Mouse (Mus musculus) midbrain, postnatal 0 days (tissue): ENCODE data around the gene Clpb. TPM values are rescaled to one million over a fixed set of nuclear protein-coding genes. Genes with fewer than 3 reads are reported as not detected.

Experiments used
- ATAC-seq: fragments of 200-750 bp; cut with Nextera tagmentation; 2 replicates; pipeline ENCODE4 v1.8.0; 2017; ENCODE audit warnings: moderate number of reproducible peaks, mild to moderate bottlenecking, moderate TSS enrichment, moderate library complexity; ENCODE audit not compliant: low FRiP score
- DNase-seq: peaks from one replicate; pipeline ENCODE4 v3.0.0-alpha.2; 2015; ENCODE audit warnings: low spot score
- H3K27ac ChIP-seq: fragments of 300-500 bp; sonication (generic); 2 replicates; pipeline ENCODE4 v1.5.1; 2014; ENCODE audit warnings: low read depth, mild to moderate bottlenecking, low read length, mixed read lengths
- H3K27me3 ChIP-seq: fragments of 300-500 bp; sonication (generic); 2 replicates; pipeline ENCODE4 v1.6.1; 2014; ENCODE audit warnings: low read length, control low read depth, mixed read lengths; ENCODE audit not compliant: insufficient read depth
- H3K36me3 ChIP-seq: fragments of 300-500 bp; sonication (generic); 2 replicates; pipeline ENCODE4 v1.6.1; 2014; ENCODE audit warnings: low read length, control low read depth, mixed read lengths; ENCODE audit not compliant: insufficient read depth
- H3K4me1 ChIP-seq: fragments of 300-500 bp; sonication (generic); 2 replicates; pipeline ENCODE4 v1.6.1; 2014; ENCODE audit warnings: mild to moderate bottlenecking, control low read depth, antibody characterized with exemption, low read length, mixed read lengths; ENCODE audit not compliant: insufficient read depth
- H3K4me2 ChIP-seq: fragments of 300-500 bp; sonication (generic); 2 replicates; pipeline ENCODE4 v1.6.1; 2014; ENCODE audit warnings: low read depth, mild to moderate bottlenecking, low read length, mixed read lengths; ENCODE audit not compliant: poor library complexity, severe bottlenecking
- H3K4me3 ChIP-seq: fragments of 300-500 bp; sonication (generic); 2 replicates; pipeline ENCODE4 v1.5.1; 2014; ENCODE audit warnings: low read depth, mild to moderate bottlenecking, low read length, moderate library complexity
- H3K9ac ChIP-seq: fragments of 300-500 bp; sonication (generic); replicated peaks from 2 replicates; pipeline ENCODE4 v1.6.1; 2014; ENCODE audit warnings: mild to moderate bottlenecking, low read length, moderate library complexity, mixed read lengths; ENCODE audit not compliant: poor library complexity, severe bottlenecking
- H3K9me3 ChIP-seq: fragments of 300-500 bp; sonication (generic); 2 replicates; pipeline ENCODE4 v1.6.1; 2016; ENCODE audit warnings: low read length, control low read depth
- CTCF ChIP-seq: IDR thresholded peaks from 2 replicates; pipeline ENCODE4 v1.5.1; 2016; ENCODE audit warnings: antibody characterized with exemption, mild to moderate bottlenecking
- WGBS: fragments of 180-500 bp; shearing (Covaris S2); extraction: QIAGEN DNeasy Blood & Tissue Kit; methylation state at CpG from one replicate; pipeline ENCODE4 v1.1.7; 2014; 5-methylcytosine and 5-hydroxymethylcytosine counted together
- polyA plus RNA-seq: library from polyadenylated mRNA; unstranded; fragments of >200 nt; fragmentation: Nextera tagmentation; extraction: Ambion mirVana; gene quantifications from 2 replicates; pipeline ENCODE4 v1.2.1, GENCODE M21; 2015
- total RNA-seq: library from RNA; depleted of rRNA; stranded (reverse); fragments of >200 nt; gene quantifications from 2 replicates; pipeline ENCODE4 v1.2.3, GENCODE M21; 2014

Clpb gene
- total and polyA plus RNA-seq, 2 experiments from 2014 or later = 33.4 to 39.7 TPM

DNA sequence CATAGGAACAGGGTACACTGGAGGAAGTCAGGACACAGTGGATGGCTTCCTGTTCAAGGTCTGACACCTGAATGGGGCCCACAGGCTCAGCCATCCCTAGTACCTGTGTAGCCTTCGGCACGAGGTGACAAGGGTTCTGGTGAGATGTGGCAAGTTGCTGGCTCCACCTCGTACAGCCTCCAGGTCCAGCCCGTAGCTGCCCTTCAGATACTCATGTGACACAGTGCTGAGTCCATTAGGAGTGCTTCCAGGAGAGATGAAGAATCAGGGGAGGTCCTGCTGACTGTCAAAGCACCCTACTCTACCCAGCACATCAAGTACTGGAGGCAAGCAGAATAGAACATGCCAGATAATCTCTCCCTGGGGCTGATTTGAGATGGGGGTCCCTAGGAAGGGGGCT lies 168.9 kb downstream of the Clpb start:
- no peak overlapping the region for H3K9ac ChIP-seq
- WGBS = 92% methylated on average over 4 of the region's 4 CpGs

DNA sequence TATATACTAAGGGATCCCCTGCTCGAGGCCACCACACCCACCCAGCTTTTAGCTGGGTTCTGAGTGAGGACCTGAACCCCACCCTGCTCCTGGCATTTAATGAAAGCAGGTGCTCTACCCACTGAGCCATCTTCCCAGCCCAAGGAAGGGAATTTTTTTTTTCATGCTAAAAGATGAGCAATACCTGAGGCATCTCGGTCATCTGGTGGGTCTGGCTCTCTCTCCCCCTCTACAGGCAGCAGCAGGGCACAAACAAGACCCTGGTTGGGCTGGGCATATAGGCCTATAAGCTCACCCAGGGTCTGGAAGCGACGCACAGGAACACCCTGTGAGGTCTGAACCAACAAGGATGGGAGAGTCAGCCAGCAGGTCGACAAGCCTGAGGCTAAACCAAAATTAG lies 169.9 kb downstream of the Clpb start:
- peaks cover 6% of the 10 kb centered on the region; the same call in 1 of the 2 replicates for H3K36me3 ChIP-seq

More for the DNA sequence above, 168.9 kb downstream of the Clpb start:
- no peak overlapping the region for H3K27ac ChIP-seq
- H3K27me3 ChIP-seq = peaks cover 9% of the 10 kb centered on the region; the same call in 1 of the 2 replicates
- peaks cover 6% of the 10 kb centered on the region; the same call in 1 of the 2 replicates for H3K36me3 ChIP-seq
- TF ChIP-seq CTCF = no peak
- DNase-seq (no peak), ATAC-seq (no peak)
- no peak overlapping the region for H3K4me2 ChIP-seq
- no peak overlapping the region for H3K4me3 ChIP-seq
- H3K9me3 ChIP-seq = no peaks in the 10 kb centered on the region
- peaks cover 6% of the 10 kb centered on the region; the same call in 1 of the 2 replicates for H3K4me1 ChIP-seq

DNA sequence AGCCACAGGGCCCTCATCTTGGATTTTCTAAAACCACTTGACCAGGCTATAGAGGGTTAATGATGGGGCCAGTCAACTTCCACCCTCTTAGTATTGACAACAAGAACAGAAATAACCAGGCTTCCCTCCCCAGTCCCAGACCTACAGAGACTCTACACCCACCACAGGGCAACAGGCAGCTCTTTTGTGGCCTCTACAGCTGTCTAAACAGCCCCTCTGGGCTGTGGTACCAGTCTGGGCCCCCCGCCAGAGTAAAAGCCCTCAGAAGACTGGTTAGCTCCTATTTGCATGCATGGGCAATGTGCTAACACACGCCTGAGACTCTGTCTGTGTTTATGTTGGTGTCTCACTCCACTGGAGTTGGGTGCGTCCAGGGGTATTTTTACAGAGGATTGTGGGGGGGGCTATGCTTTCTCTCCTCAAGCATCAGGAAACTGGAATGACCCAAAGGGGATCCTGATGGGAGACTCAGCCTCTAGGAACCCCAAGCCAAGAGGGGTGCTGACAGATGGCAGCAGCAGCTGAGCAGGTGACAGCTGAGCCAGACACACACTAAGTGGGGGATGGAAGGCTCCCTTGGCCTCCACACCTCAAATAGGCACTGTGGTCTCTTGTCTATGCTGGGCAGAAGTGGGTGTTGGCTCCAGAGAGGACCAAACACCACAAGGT lies 170.6 kb downstream of the Clpb start:
- Histone ChIP-seq H3K9me3 (no peaks in the 10 kb centered on the region), H3K9ac (no peak overlapping the region), H3K27ac (no peak overlapping the region), H3K4me3 (no peak overlapping the region), H3K36me3 (peaks cover 6% of the 10 kb centered on the region; the same call in 1 of the 2 replicates), H3K4me1 (peaks cover 7% of the 10 kb centered on the region; the same call in 1 of the 2 replicates), H3K4me2 (no peak overlapping the region), H3K27me3 (peaks cover 11% of the 10 kb centered on the region; the same call in 1 of the 2 replicates)
- peak; percentile 54 for DNase-seq
- TF ChIP-seq CTCF = no peak
- WGBS = 55% methylated on average over 3 of the region's 3 CpGs
- ATAC-seq = no peak

More for the DNA sequence above, 169.9 kb downstream of the Clpb start:
- no peak overlapping the region for H3K4me3 ChIP-seq
- H3K9me3 ChIP-seq = no peaks in the 10 kb centered on the region
- no peak overlapping the region for H3K9ac ChIP-seq
- no peak overlapping the region for H3K27ac ChIP-seq
- ATAC-seq = no peak
- no peak overlapping the region for H3K4me2 ChIP-seq
- WGBS = 77% methylated on average over 5 of the region's 5 CpGs
- no peak for DNase-seq
- peaks cover 11% of the 10 kb centered on the region; the same call in 1 of the 2 replicates for H3K27me3 ChIP-seq
- peak; percentile 24; the same call in 1 of the 2 replicates for TF ChIP-seq CTCF
- peaks cover 7% of the 10 kb centered on the region; the same call in 1 of the 2 replicates for H3K4me1 ChIP-seq

DNA sequence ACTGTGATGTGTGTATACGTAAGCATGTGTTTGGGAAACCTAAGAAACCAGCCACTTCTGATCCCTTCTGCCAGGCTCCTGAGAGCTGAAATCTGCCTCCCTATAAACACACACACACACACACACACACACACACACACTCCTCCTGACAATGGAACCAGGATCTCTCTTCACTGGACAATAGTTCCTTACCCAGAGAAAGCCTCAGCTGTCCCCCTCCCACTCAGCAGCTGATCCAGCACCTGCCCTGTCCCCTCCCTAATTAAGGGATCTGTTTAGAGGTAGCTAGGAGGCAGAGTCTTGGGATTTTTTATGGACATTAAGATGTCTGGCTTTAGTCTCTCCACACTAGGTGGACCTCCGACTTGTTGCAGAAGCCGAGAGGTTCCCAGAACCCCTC lies 171.5 kb downstream of the Clpb start:
- peaks cover 11% of the 10 kb centered on the region; the same call in 1 of the 2 replicates for H3K27me3 ChIP-seq
- H3K9me3 ChIP-seq = no peaks in the 10 kb centered on the region
- TF ChIP-seq CTCF = no peak
- ATAC-seq = no peak
- DNase-seq = no peak
- no peak overlapping the region for H3K27ac ChIP-seq
- WGBS = 51% methylated on average over 3 of the region's 3 CpGs
- H3K9ac ChIP-seq = no peak overlapping the region
- H3K36me3 ChIP-seq = peaks cover 6% of the 10 kb centered on the region; the same call in 1 of the 2 replicates
- no peak overlapping the region for H3K4me3 ChIP-seq
- peaks cover 7% of the 10 kb centered on the region; the same call in 1 of the 2 replicates for H3K4me1 ChIP-seq
- H3K4me2 ChIP-seq = no peak overlapping the region

DNA sequence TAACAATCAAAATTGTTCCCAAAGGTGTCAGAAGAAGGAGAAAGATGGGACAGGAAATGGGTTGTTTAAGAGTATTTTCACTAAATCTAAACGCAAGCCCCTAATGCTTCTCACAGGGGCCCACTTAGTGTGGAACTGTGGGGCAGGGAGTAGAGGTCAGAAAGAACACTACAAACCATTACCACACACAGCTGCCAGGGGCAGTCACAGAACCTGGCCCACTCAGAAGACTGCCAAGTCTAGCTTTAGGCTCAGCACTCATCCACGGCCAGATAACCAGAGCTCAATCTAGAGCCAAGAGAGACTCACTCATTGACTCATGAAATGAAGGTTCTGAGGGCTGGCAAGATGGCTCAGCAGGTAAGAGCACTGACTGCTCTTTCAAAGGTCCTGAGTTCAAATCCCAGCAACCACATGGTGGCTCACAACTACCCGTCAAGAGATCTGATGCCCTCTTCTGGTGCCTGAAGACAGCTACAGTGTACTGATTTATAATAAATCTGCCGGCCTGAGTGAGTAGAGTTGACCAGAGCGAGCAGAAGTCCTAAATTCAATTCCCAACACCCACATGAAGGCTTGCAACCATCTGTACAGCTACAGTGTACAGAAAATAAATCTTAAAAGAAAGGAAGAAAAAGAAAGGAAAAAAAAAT lies 172.2 kb downstream of the Clpb start:
- ATAC-seq (no peak), DNase-seq (no peak)
- Histone ChIP-seq H3K27ac (no peak overlapping the region), H3K4me2 (peak overlapping the region; percentile 100), H3K9ac (no peak overlapping the region), H3K36me3 (peaks cover 5% of the 10 kb centered on the region; the same call in 1 of the 2 replicates), H3K27me3 (peaks cover 11% of the 10 kb centered on the region; the same call in 1 of the 2 replicates), H3K4me3 (peak overlapping the region; percentile 63; the same call in 1 of the 2 replicates), H3K4me1 (peaks cover 7% of the 10 kb centered on the region; the same call in 1 of the 2 replicates), H3K9me3 (no peaks in the 10 kb centered on the region)
- TF ChIP-seq CTCF = peak; percentile 20; the same call in 1 of the 2 replicates
- 47% methylated on average over 5 of the region's 5 CpGs for WGBS
